Mouse (Mus musculus) intestine, embryonic 15.5 days (tissue): ENCODE measurements around the gene Dpm3. TPM values are rescaled to one million over a fixed set of nuclear protein-coding genes. Genes with fewer than 3 reads are reported as not detected.
A peak's percentile ranks its signal among the peaks of the same experiment; 100 is the strongest.

Experiments used
- ATAC-seq: fragments of 200-750 bp; cut with Nextera tagmentation; 2 replicates; pipeline ENCODE4 v1.8.0; 2017; ENCODE audit warnings: moderate TSS enrichment, moderate library complexity
- H3K27ac ChIP-seq: fragments of 300-500 bp; sonication (generic); 2 replicates; pipeline ENCODE4 v1.5.1; 2015; ENCODE audit warnings: mild to moderate bottlenecking, inconsistent platforms
- H3K27me3 ChIP-seq: fragments of 300-500 bp; sonication (generic); replicated peaks from 2 replicates; pipeline ENCODE4 v1.6.1; 2015; ENCODE audit warnings: inconsistent platforms
- H3K36me3 ChIP-seq: fragments of 300-500 bp; sonication (generic); 2 replicates; pipeline ENCODE4 v1.6.1; 2015; ENCODE audit warnings: inconsistent platforms
- H3K4me1 ChIP-seq: fragments of 300-500 bp; sonication (generic); replicated peaks from 2 replicates; pipeline ENCODE4 v1.6.1; 2015; ENCODE audit warnings: inconsistent platforms
- H3K4me2 ChIP-seq: fragments of 300-500 bp; sonication (generic); replicated peaks from 2 replicates; pipeline ENCODE4 v1.6.1; 2015; ENCODE audit warnings: mild to moderate bottlenecking, inconsistent platforms
- H3K4me3 ChIP-seq: fragments of 300-500 bp; sonication (generic); replicated peaks from 2 replicates; pipeline ENCODE4 v1.5.1; 2015; ENCODE audit warnings: inconsistent platforms
- H3K9ac ChIP-seq: fragments of 300-500 bp; sonication (generic); 2 replicates; pipeline ENCODE4 v1.6.1; 2015; ENCODE audit warnings: inconsistent platforms
- H3K9me3 ChIP-seq: fragments of 300-500 bp; sonication (generic); 2 replicates; pipeline ENCODE4 v1.6.1; 2016; ENCODE audit warnings: inconsistent platforms
- WGBS: fragments of 180-500 bp; shearing (Covaris S2); methylation state at CpG from one replicate; pipeline ENCODE4 v1.1.7; 2015; 5-methylcytosine and 5-hydroxymethylcytosine counted together
- microRNA counts: library from miRNA; unstranded; fragments of <30 nt; microRNA quantifications from one replicate; lab custom pipeline; 2016
- polyA plus RNA-seq: library from polyadenylated mRNA; unstranded; fragments of >200 nt; fragmentation: Nextera tagmentation; extraction: Ambion mirVana; gene quantifications from 2 replicates; pipeline ENCODE4 v1.2.1, GENCODE M21; 2015

Gene Dpm3
- polyA plus RNA-seq, 1 experiment from 2014 or later: 131 TPM

- 49% methylated on average over 6 of the region's 6 CpGs for WGBS
Observed at GRCm38 (mm10) chr3:89304440-89304839, 45.3 kb downstream of the Dpm3 start.

GRCm38 (mm10) chr3:89305105-89305504 is 45.9 kb downstream of the Dpm3 start:
- Histone ChIP-seq H3K9me3 (no peaks in the 10 kb centered on the region), H3K4me1 (peaks cover 8% of the 10 kb centered on the region), H3K27ac (0 out of 2 replicates have a peak overlapping the region, but pooled peaks have one; percentile 9), H3K4me3 (no peak overlapping the region), H3K4me2 (no peak overlapping the region), H3K9ac (no peak overlapping the region), H3K36me3 (no peaks in the 10 kb centered on the region), H3K27me3 (no peaks in the 10 kb centered on the region)
- 52% methylated on average over 4 of the region's 4 CpGs for WGBS
- peak; percentile 58 for ATAC-seq

More at GRCm38 (mm10) chr3:89304440-89304839, 45.3 kb downstream of the Dpm3 start:
- H3K36me3 ChIP-seq: no peaks in the 10 kb centered on the region
- H3K27me3 ChIP-seq: no peaks in the 10 kb centered on the region
- H3K9ac ChIP-seq: no peak overlapping the region
- H3K4me2 ChIP-seq: no peak overlapping the region
- H3K9me3 ChIP-seq: no peaks in the 10 kb centered on the region
- H3K4me3 ChIP-seq: no peak overlapping the region
- H3K27ac ChIP-seq: 0 out of 2 replicates have a peak overlapping the region, but pooled peaks have one; percentile 9
- no peak for ATAC-seq
- H3K4me1 ChIP-seq: peaks cover 12% of the 10 kb centered on the region

GRCm38 (mm10) chr3:89305551-89306325 is 46.6 kb downstream of the Dpm3 start:
- no peaks in the 10 kb centered on the region for H3K9me3 ChIP-seq
- no peak overlapping the region for H3K4me3 ChIP-seq
- H3K27me3 ChIP-seq: no peaks in the 10 kb centered on the region
- H3K9ac ChIP-seq: no peak overlapping the region
- peak; percentile 25 for ATAC-seq
- H3K27ac ChIP-seq: 0 out of 2 replicates have a peak overlapping the region, but pooled peaks have one; percentile 9
- H3K4me1 ChIP-seq: peaks cover 8% of the 10 kb centered on the region
- 57% methylated on average over 8 of the region's 8 CpGs for WGBS
- H3K36me3 ChIP-seq: no peaks in the 10 kb centered on the region
- no peak overlapping the region for H3K4me2 ChIP-seq

- no peak overlapping the region for H3K9ac ChIP-seq
- WGBS: 5% methylated on average over 9 of the region's 9 CpGs
- H3K27me3 ChIP-seq: no peaks in the 10 kb centered on the region
- no peak overlapping the region for H3K4me2 ChIP-seq
- peak; percentile 67; the same call in 1 of the 2 replicates for ATAC-seq
- no peak overlapping the region for H3K4me3 ChIP-seq
- no peak overlapping the region for H3K27ac ChIP-seq
- peaks cover 8% of the 10 kb centered on the region for H3K4me1 ChIP-seq
- H3K9me3 ChIP-seq: no peaks in the 10 kb centered on the region
- no peaks in the 10 kb centered on the region for H3K36me3 ChIP-seq
Observed at GRCm38 (mm10) chr3:89308089-89308488, 48.9 kb downstream of the Dpm3 start.

GRCm38 (mm10) chr3:89314340-89314739 is 55.2 kb downstream of the Dpm3 start:
- Histone ChIP-seq H3K9ac (no peak overlapping the region), H3K36me3 (no peaks in the 10 kb centered on the region), H3K27me3 (peaks cover 17% of the 10 kb centered on the region), H3K4me2 (no peak overlapping the region), H3K27ac (no peak overlapping the region), H3K9me3 (no peaks in the 10 kb centered on the region), H3K4me1 (peaks cover 33% of the 10 kb centered on the region), H3K4me3 (no peak overlapping the region)
- no peak for ATAC-seq
- 61% methylated on average over 5 of the region's 5 CpGs for WGBS

- H3K36me3 ChIP-seq: no peaks in the 10 kb centered on the region
- no peak overlapping the region; the same call in 1 of the 2 replicates for H3K9ac ChIP-seq
- H3K27me3 ChIP-seq: peaks cover 20% of the 10 kb centered on the region
- H3K4me3 ChIP-seq: no peak overlapping the region
- peak overlapping the region; percentile 61 for H3K4me2 ChIP-seq
- ATAC-seq: no peak
- H3K27ac ChIP-seq: no peak overlapping the region
- WGBS: 48% methylated on average over 2 of the region's 2 CpGs
- peaks cover 37% of the 10 kb centered on the region for H3K4me1 ChIP-seq
- no peaks in the 10 kb centered on the region for H3K9me3 ChIP-seq
Observed at GRCm38 (mm10) chr3:89314791-89315190, 55.6 kb downstream of the Dpm3 start.

GRCm38 (mm10) chr3:89315195-89315929 is 56.2 kb downstream of the Dpm3 start:
- H3K36me3 ChIP-seq: no peaks in the 10 kb centered on the region
- H3K9me3 ChIP-seq: no peaks in the 10 kb centered on the region
- peak; percentile 35 for ATAC-seq
- no peak overlapping the region for H3K27ac ChIP-seq
- H3K27me3 ChIP-seq: peaks cover 24% of the 10 kb centered on the region
- 6% methylated on average over 26 of the region's 26 CpGs for WGBS
- H3K4me3 ChIP-seq: peak overlapping the region; percentile 27
- peak overlapping the region; percentile 11; the same call in 1 of the 2 replicates for H3K9ac ChIP-seq
- peaks cover 43% of the 10 kb centered on the region for H3K4me1 ChIP-seq
- H3K4me2 ChIP-seq: peak overlapping the region; percentile 61

GRCm38 (mm10) chr3:89315930-89316831 is 57.0 kb downstream of the Dpm3 start:
- peak; percentile 40 for ATAC-seq
- WGBS: 15% methylated on average over 39 of the region's 40 CpGs
- Histone ChIP-seq H3K4me3 (peak overlapping the region; percentile 27), H3K27ac (peak overlapping the region; percentile 17; the same call in 1 of the 2 replicates), H3K27me3 (peaks cover 32% of the 10 kb centered on the region), H3K9ac (peak overlapping the region; percentile 8; the same call in 1 of the 2 replicates), H3K4me2 (peak overlapping the region; percentile 61), H3K9me3 (no peaks in the 10 kb centered on the region), H3K36me3 (no peaks in the 10 kb centered on the region), H3K4me1 (peaks cover 51% of the 10 kb centered on the region)

MicroRNA genes within 50 kb of the gene (microRNA counts, 519-probe panel; counts per million panel counts)
- microRNA mmu-miR-92b (lab: Ali Mortazavi, UCI): 97.1 counts per million, percentile 29 among the panel's probes with 10 or more counts

Other genes with a start within 250 kb of the Dpm3 start
- 25.6 and 26.6 TPM in 2 replicates for gene Rusc1, start 166.0 kb upstream of the Dpm3 start, polyA plus RNA-seq
- gene Gm43738, start 158.3 kb upstream of the Dpm3 start, polyA plus RNA-seq: 0.08 TPM in 1 of 2 replicates, not detected in the other
- gene Fdps, start 157.4 kb upstream of the Dpm3 start, polyA plus RNA-seq: 481 and 531 TPM in 2 replicates
- 58.8 and 74.1 TPM in 2 replicates for gene Pklr, start 123.2 kb upstream of the Dpm3 start, polyA plus RNA-seq
- 2.4 and 2.6 TPM in 2 replicates for gene Hcn3, start 99.2 kb upstream of the Dpm3 start, polyA plus RNA-seq
- 21.2 and 25.4 TPM in 2 replicates for gene Clk2, start 94.6 kb upstream of the Dpm3 start, polyA plus RNA-seq
- 115 and 124 TPM in 2 replicates for gene Scamp3, start 81.9 kb upstream of the Dpm3 start, polyA plus RNA-seq
- 17.9 and 19.3 TPM in 2 replicates for gene Fam189b, start 76.2 kb upstream of the Dpm3 start, polyA plus RNA-seq
- gene Gba, start 56.4 kb upstream of the Dpm3 start, polyA plus RNA-seq: 53.5 and 53.7 TPM in 2 replicates
- gene Thbs3, start 44.2 kb upstream of the Dpm3 start, polyA plus RNA-seq: 20.4 and 23.0 TPM in 2 replicates
- gene Mtx1, start 32.3 kb upstream of the Dpm3 start, polyA plus RNA-seq: 214 and 222 TPM in 2 replicates
- gene Muc1, start 30.3 kb upstream of the Dpm3 start, polyA plus RNA-seq: 10.1 and 19.7 TPM in 2 replicates
- 348 and 351 TPM in 2 replicates for gene Krtcap2, start 13.4 kb upstream of the Dpm3 start, polyA plus RNA-seq
- gene Trim46, start 13.0 kb upstream of the Dpm3 start, polyA plus RNA-seq: 2.9 and 4.1 TPM in 2 replicates
- 60.6 and 63.9 TPM in 2 replicates for gene Slc50a1, start 11.2 kb downstream of the Dpm3 start, polyA plus RNA-seq
- gene Efna1, start 21.8 kb downstream of the Dpm3 start, polyA plus RNA-seq: 57.9 and 58.5 TPM in 2 replicates
- 9.0 and 9.2 TPM in 2 replicates for gene Efna3, start 63.6 kb downstream of the Dpm3 start, polyA plus RNA-seq
- gene Efna4, start 78.7 kb downstream of the Dpm3 start, polyA plus RNA-seq: 16.9 and 18.1 TPM in 2 replicates
- 45.5 and 49.5 TPM in 2 replicates for gene Adam15, start 90.6 kb downstream of the Dpm3 start, polyA plus RNA-seq
- 1.4 and 1.5 TPM in 2 replicates for gene Dcst2, start 102.6 kb downstream of the Dpm3 start, polyA plus RNA-seq
- gene Dcst1, start 105.9 kb downstream of the Dpm3 start, polyA plus RNA-seq: 1.6 and 1.9 TPM in 2 replicates
- 8.9 and 10.4 TPM in 2 replicates for gene Zbtb7b, start 135.4 kb downstream of the Dpm3 start, polyA plus RNA-seq
- not detected in 2 replicates for gene Lenep, start 143.4 kb downstream of the Dpm3 start, polyA plus RNA-seq
- gene Flad1, start 152.5 kb downstream of the Dpm3 start, polyA plus RNA-seq: 32.9 and 33.3 TPM in 2 replicates
- gene Cks1b, start 159.0 kb downstream of the Dpm3 start, polyA plus RNA-seq: 383 and 386 TPM in 2 replicates
- gene Shc1, start 159.1 kb downstream of the Dpm3 start, polyA plus RNA-seq: 85.6 and 87.3 TPM in 2 replicates
- gene Pygo2, start 170.9 kb downstream of the Dpm3 start, polyA plus RNA-seq: 32.7 and 33.2 TPM in 2 replicates
- 39.2 and 40.2 TPM in 2 replicates for gene Pbxip1, start 177.3 kb downstream of the Dpm3 start, polyA plus RNA-seq
- gene Pmvk, start 195.2 kb downstream of the Dpm3 start, polyA plus RNA-seq: 62.7 and 69.6 TPM in 2 replicates